Comparison of ENCODE assay signal across 9 mouse cellular contexts in genomic region chr4:63316076-63316746, GRCm38 (mm10). TPM values are rescaled to one million over a fixed set of nuclear protein-coding genes. Genes with fewer than 3 reads are reported as not detected.
A peak's percentile ranks its signal among the peaks of the same experiment; 100 is the strongest.
DNase-seq lines count a peak whose midpoint lies in the region; ATAC-seq lines count a peak whose summit lies in the region.
"Had no signal": no experiment of that assay in that cellular context is flagged by ENCODE, and none has a peak within 500 bp of the region (broad histone marks: within the 10 kb centered on the region; RNA-seq: fewer than 3 reads in every experiment).

No protein-coding gene starts in this region.

- WGBS in limb, embryonic 15.5 days, result 58% methylated on average over 9 of the region's 9 CpGs
- WGBS in limb, embryonic 10.5 days, result 81% methylated on average over 9 of the region's 9 CpGs

- peaks cover 19% of the 10 kb centered on the region for H3K4me1 ChIP-seq in limb, embryonic 15.5 days
- no peaks in the 10 kb centered on the region for H3K4me1 ChIP-seq in limb, embryonic 10.5 days
- H3K4me1 ChIP-seq: midbrain, embryonic 12.5 days had no signal

- no peak overlapping the region for H3K9ac ChIP-seq in limb, embryonic 15.5 days
- H3K9ac ChIP-seq: midbrain, embryonic 12.5 days had no signal

- peak overlapping the region; percentile 50 for H3K27ac ChIP-seq in limb, embryonic 15.5 days
- H3K27ac ChIP-seq in limb, embryonic 10.5 days, result no peak overlapping the region
- H3K27ac ChIP-seq: midbrain, embryonic 12.5 days had no signal

- no peak overlapping the region for H3K4me2 ChIP-seq in limb, embryonic 15.5 days
- H3K4me2 ChIP-seq: midbrain, embryonic 12.5 days had no signal

- intact Hi-C loops in gastrocnemius, postnatal 14 days (cut with DNase I; ENCODE audit: low total_unique reads), result loop anchor here (5.0 kb wide), 1 partner anchor 159 kb away; no protein-coding TSS in a partner anchor

- DNase-seq in limb, embryonic 10.5 days (ENCODE audit: low spot score), result no peak
- DNase-seq in adrenal gland, adult (ENCODE audit: inconsistent age in 2 of 2, low spot score in 1 of 2), result peak; percentile 86 to 94
- peak; percentile 74 for DNase-seq in gastrocnemius, postnatal 14 days
- peak; percentile 58 for DNase-seq in kidney, postnatal 10 days
- DNase-seq in spleen, postnatal 14 days (ENCODE audit: low spot score in 2 of 2), result no peak
- no peak for DNase-seq in spleen, postnatal 4 days (ENCODE audit: low spot score in 2 of 2)

- H3K27me3 ChIP-seq in limb, embryonic 15.5 days, result no peaks in the 10 kb centered on the region
- H3K27me3 ChIP-seq in limb, embryonic 10.5 days (ENCODE audit: low read depth, poor library complexity, severe bottlenecking), result no peaks in the 10 kb centered on the region
- H3K27me3 ChIP-seq: midbrain, embryonic 12.5 days had no signal

- H3K9me3 ChIP-seq in limb, embryonic 15.5 days, result no peaks in the 10 kb centered on the region
- H3K9me3 ChIP-seq in limb, embryonic 10.5 days (replicated peaks), result no peaks in the 10 kb centered on the region
- H3K9me3 ChIP-seq: midbrain, embryonic 12.5 days had no signal

- peak; percentile 46; the same call in 1 of the 2 replicates for ATAC-seq in limb, embryonic 15.5 days (ENCODE audit: insufficient number of reproducible peaks, low FRiP score, low TSS enrichment, low read depth)
- ATAC-seq in inflammation-experienced regulatory T-cells, adult 6 months, result no peak

- H3K4me3 ChIP-seq in limb, embryonic 15.5 days, result no peak overlapping the region
- no peak overlapping the region for H3K4me3 ChIP-seq in limb, embryonic 10.5 days
- H3K4me3 ChIP-seq: midbrain, embryonic 12.5 days had no signal

- H3K36me3 ChIP-seq in limb, embryonic 15.5 days, result peaks cover 81% of the 10 kb centered on the region
- peaks cover 40% of the 10 kb centered on the region for H3K36me3 ChIP-seq in limb, embryonic 10.5 days
- H3K36me3 ChIP-seq: midbrain, embryonic 12.5 days had no signal

RNA-seq across cellular contexts. Expression of gene Orm1, which starts 28.1 kb away (rescaled TPM):
- polyA plus RNA-seq in limb, embryonic 15.5 days (2015; fragmentation: Nextera tagmentation; extraction: Ambion mirVana), result 57.2 and 75.5 TPM in 2 replicates
- not detected in 2 replicates for polyA plus RNA-seq in limb, embryonic 10.5 days (2016; fragmentation: Nextera tagmentation; extraction: Ambion mirVana)
- not detected for total RNA-seq in gastrocnemius, postnatal 14 days (2021)
- not detected for polyA plus RNA-seq in inflammation-experienced regulatory T-cells, adult 6 months (2017; shearing (Covaris generic))
- polyA plus RNA-seq: midbrain, embryonic 12.5 days had no signal

RNA-seq across cellular contexts. Expression of gene Orm3, which starts 39.8 kb away (rescaled TPM):
- polyA plus RNA-seq in limb, embryonic 15.5 days (2015; fragmentation: Nextera tagmentation; extraction: Ambion mirVana), result not detected in 2 replicates
- polyA plus RNA-seq in limb, embryonic 10.5 days (2016; fragmentation: Nextera tagmentation; extraction: Ambion mirVana), result not detected in 2 replicates
- total RNA-seq in gastrocnemius, postnatal 14 days (2021), result not detected
- 1 to 10 TPM in 1 of 3 experiments, under 1 TPM in 1, not detected in 1; 0.90 to 1.6 TPM for polyA plus RNA-seq in inflammation-experienced regulatory T-cells, adult 6 months (2017; shearing (Covaris generic))
- polyA plus RNA-seq: midbrain, embryonic 12.5 days had no signal

RNA-seq across cellular contexts. Expression of gene Orm2, which starts 46.0 kb away (rescaled TPM):
- 0.25 and 0.35 TPM in 2 replicates for polyA plus RNA-seq in limb, embryonic 15.5 days (2015; fragmentation: Nextera tagmentation; extraction: Ambion mirVana)
- not detected in 2 replicates for polyA plus RNA-seq in limb, embryonic 10.5 days (2016; fragmentation: Nextera tagmentation; extraction: Ambion mirVana)
- not detected for total RNA-seq in gastrocnemius, postnatal 14 days (2021)
- 1 to 10 TPM in 2 of 3 experiments, not detected in 1; 1.6 to 2.8 TPM for polyA plus RNA-seq in inflammation-experienced regulatory T-cells, adult 6 months (2017; shearing (Covaris generic))
- polyA plus RNA-seq: midbrain, embryonic 12.5 days had no signal

Comparison
In these comparisons a context has a peak if more than half of its experiments do, and no peak if none do; other contexts are left out.
1. RNA of gene Orm1, which starts 28.1 kb away (polyA plus RNA-seq): 57.2 to 75.5 TPM in limb, embryonic 15.5 days; not detected in limb, embryonic 10.5 days and not detected in inflammation-experienced regulatory T-cells, adult 6 months; every median in the first group is over 10 times any median in the second.
2. DNase-seq: peak in adrenal gland, adult (2 of 2), gastrocnemius, postnatal 14 days (single experiment) and kidney, postnatal 10 days (single experiment); none in limb, embryonic 10.5 days (single experiment), spleen, postnatal 14 days (0 of 2) and spleen, postnatal 4 days (0 of 2).